Mouse (Mus musculus) hindbrain, postnatal 0 days (tissue): Measurements from ENCODE around the gene Blzf1. TPM values are rescaled to one million over a fixed set of nuclear protein-coding genes. Genes with fewer than 3 reads are reported as not detected.

Source experiments
- ATAC-seq: fragments of 200-750 bp; cut with Nextera tagmentation; 2 replicates; pipeline ENCODE4 v1.8.0; 2017; ENCODE audit warnings: mild to moderate bottlenecking, moderate TSS enrichment, moderate library complexity
- DNase-seq: peaks from one replicate; pipeline ENCODE4 v3.0.0-alpha.2; 2015; ENCODE audit warnings: low spot score
- H3K27ac ChIP-seq: fragments of 300-500 bp; sonication (generic); 2 replicates; pipeline ENCODE4 v1.5.1; 2014; ENCODE audit warnings: mild to moderate bottlenecking
- H3K27me3 ChIP-seq: fragments of 300-500 bp; sonication (generic); 2 replicates; pipeline ENCODE4 v1.6.1; 2014; ENCODE audit warnings: low read length, mixed read lengths; ENCODE audit not compliant: insufficient read depth
- H3K36me3 ChIP-seq: fragments of 300-500 bp; sonication (generic); 2 replicates; pipeline ENCODE4 v1.6.1; 2014; ENCODE audit warnings: low read length, mixed read lengths; ENCODE audit not compliant: insufficient read depth
- H3K4me1 ChIP-seq: fragments of 300-500 bp; sonication (generic); 2 replicates; pipeline ENCODE4 v1.6.1; 2014; ENCODE audit warnings: antibody characterized with exemption, low read length, mixed read lengths; ENCODE audit not compliant: insufficient read depth
- H3K4me2 ChIP-seq: fragments of 300-500 bp; sonication (generic); 2 replicates; pipeline ENCODE4 v1.6.1; 2014; ENCODE audit warnings: low read depth, mild to moderate bottlenecking, low read length, moderate library complexity, mixed read lengths
- H3K4me3 ChIP-seq: fragments of 300-500 bp; sonication (generic); 2 replicates; pipeline ENCODE4 v1.5.1; 2014; ENCODE audit warnings: low read length
- H3K9ac ChIP-seq: fragments of 300-500 bp; sonication (generic); replicated peaks from 2 replicates; pipeline ENCODE4 v1.6.1; 2014; ENCODE audit warnings: mild to moderate bottlenecking, low read length, moderate library complexity, mixed read lengths
- H3K9me3 ChIP-seq: fragments of 300-500 bp; sonication (generic); 2 replicates; pipeline ENCODE4 v1.6.1; 2016; ENCODE audit warnings: low read length, mixed read lengths
- CTCF ChIP-seq: IDR thresholded peaks from 2 replicates; pipeline ENCODE4 v1.5.1; 2016; ENCODE audit warnings: antibody characterized with exemption, control low read depth, low read depth
- WGBS: fragments of 180-500 bp; shearing (Covaris S2); extraction: QIAGEN DNeasy Blood & Tissue Kit; methylation state at CpG from one replicate; pipeline ENCODE4 v1.1.7; 2014; 5-methylcytosine and 5-hydroxymethylcytosine counted together
- polyA plus RNA-seq: library from polyadenylated mRNA; unstranded; fragments of >200 nt; fragmentation: Nextera tagmentation; extraction: Ambion mirVana; gene quantifications from 2 replicates; pipeline ENCODE4 v1.2.1, GENCODE M21; 2015
- total RNA-seq: library from RNA; depleted of rRNA; stranded (reverse); fragments of >200 nt; gene quantifications from 2 replicates; pipeline ENCODE4 v1.2.3, GENCODE M21; 2014

Gene Blzf1
- total and polyA plus RNA-seq, 2 experiments from 2014 or later, result 10.8 to 26.1 TPM

- no peak for TF ChIP-seq CTCF
- H3K27ac ChIP-seq, result no peak overlapping the region
- H3K4me1 ChIP-seq, result no peaks in the 10 kb centered on the region
- no peak overlapping the region for H3K9ac ChIP-seq
- DNase-seq (no peak), ATAC-seq (no peak)
- no peaks in the 10 kb centered on the region for H3K9me3 ChIP-seq
- H3K36me3 ChIP-seq, result no peaks in the 10 kb centered on the region; the same call in 1 of the 2 replicates
- 84% methylated on average over 3 of the region's 3 CpGs for WGBS
- H3K27me3 ChIP-seq, result no peaks in the 10 kb centered on the region
- H3K4me3 ChIP-seq, result no peak overlapping the region
- no peak overlapping the region for H3K4me2 ChIP-seq
Measured at GRCm38 (mm10) chr1:164276552-164276951, 30.7 kb downstream of the Blzf1 start.

- peak; percentile 99 for ATAC-seq
Measured at GRCm38 (mm10) chr1:164275455-164275954, 31.8 kb downstream of the Blzf1 start, which contains the start of gene Ccdc181. Ccdc181 (plus strand) TSS chr1:164275585.

GRCm38 (mm10) chr1:164273659-164274058 lies 33.6 kb downstream of the Blzf1 start:
- Histone ChIP-seq H3K27me3 (no peaks in the 10 kb centered on the region), H3K27ac (no peak overlapping the region), H3K9me3 (no peaks in the 10 kb centered on the region), H3K9ac (no peak overlapping the region), H3K4me2 (no peak overlapping the region), H3K4me1 (no peaks in the 10 kb centered on the region), H3K36me3 (no peaks in the 10 kb centered on the region), H3K4me3 (no peak overlapping the region)
- ATAC-seq, result no peak
- WGBS, result 69% methylated on average over 6 of the region's 6 CpGs
- no peak for TF ChIP-seq CTCF
- DNase-seq, result peak; percentile 1

More at GRCm38 (mm10) chr1:164275455-164275954, 31.8 kb downstream of the Blzf1 start, which contains the start of gene Ccdc181:
- H3K36me3 ChIP-seq, result no peaks in the 10 kb centered on the region; the same call in 1 of the 2 replicates
- H3K9ac ChIP-seq, result peak within 1 kb of the TSS; percentile 58
- no peaks in the 10 kb centered on the region for H3K4me1 ChIP-seq
- H3K4me3 ChIP-seq, result peak within 1 kb of the TSS; percentile 57
- peak within 1 kb of the TSS; percentile 61 for H3K4me2 ChIP-seq
- H3K27me3 ChIP-seq, result no peaks in the 10 kb centered on the region
- peak; percentile 97 for DNase-seq
- under 1% methylated on average over 31 of the region's 31 CpGs for WGBS
- peak; percentile 23; the same call in 1 of the 2 replicates for TF ChIP-seq CTCF
- no peaks in the 10 kb centered on the region for H3K9me3 ChIP-seq
- H3K27ac ChIP-seq, result peak within 1 kb of the TSS; percentile 70; the same call in 1 of the 2 replicates

GRCm38 (mm10) chr1:164270941-164271340 lies 36.3 kb downstream of the Blzf1 start:
- TF ChIP-seq CTCF, result no peak
- H3K27me3 ChIP-seq, result no peaks in the 10 kb centered on the region
- no peak overlapping the region for H3K9ac ChIP-seq
- H3K4me1 ChIP-seq, result no peaks in the 10 kb centered on the region
- no peak overlapping the region for H3K4me3 ChIP-seq
- WGBS, result 90% methylated on average over 7 of the region's 7 CpGs
- no peak overlapping the region for H3K27ac ChIP-seq
- no peak for DNase-seq
- no peak for ATAC-seq
- H3K36me3 ChIP-seq, result no peaks in the 10 kb centered on the region
- H3K4me2 ChIP-seq, result no peak overlapping the region
- H3K9me3 ChIP-seq, result no peaks in the 10 kb centered on the region

- Histone ChIP-seq H3K9ac (no peak overlapping the region), H3K4me2 (no peak overlapping the region), H3K4me1 (no peaks in the 10 kb centered on the region), H3K36me3 (peaks cover 31% of the 10 kb centered on the region), H3K4me3 (no peak overlapping the region), H3K9me3 (no peaks in the 10 kb centered on the region), H3K27ac (no peak overlapping the region), H3K27me3 (no peaks in the 10 kb centered on the region)
- no peak for TF ChIP-seq CTCF
- DNase-seq (no peak), ATAC-seq (no peak)
- WGBS, result 87% methylated on average over 7 of the region's 7 CpGs
Measured at GRCm38 (mm10) chr1:164261553-164261952, 45.7 kb downstream of the Blzf1 start.

GRCm38 (mm10) chr1:164260171-164261028 lies 46.9 kb downstream of the Blzf1 start:
- Histone ChIP-seq H3K36me3 (peaks cover 31% of the 10 kb centered on the region), H3K27ac (no peak overlapping the region), H3K4me2 (no peak overlapping the region), H3K27me3 (no peaks in the 10 kb centered on the region), H3K4me3 (no peak overlapping the region), H3K9me3 (no peaks in the 10 kb centered on the region), H3K9ac (no peak overlapping the region), H3K4me1 (no peaks in the 10 kb centered on the region)
- WGBS, result 89% methylated on average over 16 of the region's 16 CpGs
- TF ChIP-seq CTCF, result no peak
- DNase-seq, result no peak
- no peak for ATAC-seq
